Mouse (Mus musculus) midbrain, postnatal 0 days (tissue): ENCODE data around the gene Dupd1. TPM values are rescaled to one million over a fixed set of nuclear protein-coding genes. Genes with fewer than 3 reads are reported as not detected.

Experiments used
- ATAC-seq: fragments of 200-750 bp; cut with Nextera tagmentation; 2 replicates; pipeline ENCODE4 v1.8.0; 2017; ENCODE audit warnings: moderate number of reproducible peaks, mild to moderate bottlenecking, moderate TSS enrichment, moderate library complexity; ENCODE audit not compliant: low FRiP score
- DNase-seq: peaks from one replicate; pipeline ENCODE4 v3.0.0-alpha.2; 2015; ENCODE audit warnings: low spot score
- H3K27ac ChIP-seq: fragments of 300-500 bp; sonication (generic); 2 replicates; pipeline ENCODE4 v1.5.1; 2014; ENCODE audit warnings: low read depth, mild to moderate bottlenecking, low read length, mixed read lengths
- H3K27me3 ChIP-seq: fragments of 300-500 bp; sonication (generic); 2 replicates; pipeline ENCODE4 v1.6.1; 2014; ENCODE audit warnings: low read length, control low read depth, mixed read lengths; ENCODE audit not compliant: insufficient read depth
- H3K36me3 ChIP-seq: fragments of 300-500 bp; sonication (generic); 2 replicates; pipeline ENCODE4 v1.6.1; 2014; ENCODE audit warnings: low read length, control low read depth, mixed read lengths; ENCODE audit not compliant: insufficient read depth
- H3K4me1 ChIP-seq: fragments of 300-500 bp; sonication (generic); 2 replicates; pipeline ENCODE4 v1.6.1; 2014; ENCODE audit warnings: mild to moderate bottlenecking, control low read depth, antibody characterized with exemption, low read length, mixed read lengths; ENCODE audit not compliant: insufficient read depth
- H3K4me2 ChIP-seq: fragments of 300-500 bp; sonication (generic); 2 replicates; pipeline ENCODE4 v1.6.1; 2014; ENCODE audit warnings: low read depth, mild to moderate bottlenecking, low read length, mixed read lengths; ENCODE audit not compliant: poor library complexity, severe bottlenecking
- H3K4me3 ChIP-seq: fragments of 300-500 bp; sonication (generic); 2 replicates; pipeline ENCODE4 v1.5.1; 2014; ENCODE audit warnings: low read depth, mild to moderate bottlenecking, low read length, moderate library complexity
- H3K9ac ChIP-seq: fragments of 300-500 bp; sonication (generic); replicated peaks from 2 replicates; pipeline ENCODE4 v1.6.1; 2014; ENCODE audit warnings: mild to moderate bottlenecking, low read length, moderate library complexity, mixed read lengths; ENCODE audit not compliant: poor library complexity, severe bottlenecking
- H3K9me3 ChIP-seq: fragments of 300-500 bp; sonication (generic); 2 replicates; pipeline ENCODE4 v1.6.1; 2016; ENCODE audit warnings: low read length, control low read depth
- CTCF ChIP-seq: IDR thresholded peaks from 2 replicates; pipeline ENCODE4 v1.5.1; 2016; ENCODE audit warnings: antibody characterized with exemption, mild to moderate bottlenecking
- WGBS: fragments of 180-500 bp; shearing (Covaris S2); extraction: QIAGEN DNeasy Blood & Tissue Kit; methylation state at CpG from one replicate; pipeline ENCODE4 v1.1.7; 2014; 5-methylcytosine and 5-hydroxymethylcytosine counted together
- polyA plus RNA-seq: library from polyadenylated mRNA; unstranded; fragments of >200 nt; fragmentation: Nextera tagmentation; extraction: Ambion mirVana; gene quantifications from 2 replicates; pipeline ENCODE4 v1.2.1, GENCODE M21; 2015
- total RNA-seq: library from RNA; depleted of rRNA; stranded (reverse); fragments of >200 nt; gene quantifications from 2 replicates; pipeline ENCODE4 v1.2.3, GENCODE M21; 2014

Gene Dupd1
- total and polyA plus RNA-seq, 2 experiments from 2014 or later = 0.41 to 1.4 TPM

GRCm38 (mm10) chr14:21733131-21733905 lies 18.9 kb upstream of the Dupd1 start:
- no peaks in the 10 kb centered on the region for H3K9me3 ChIP-seq
- H3K27ac ChIP-seq = no peak overlapping the region
- no peaks in the 10 kb centered on the region for H3K36me3 ChIP-seq
- no peak for TF ChIP-seq CTCF
- DNase-seq (no peak), ATAC-seq (no peak)
- no peak overlapping the region for H3K4me3 ChIP-seq
- H3K27me3 ChIP-seq = no peaks in the 10 kb centered on the region
- no peak overlapping the region for H3K4me2 ChIP-seq
- 92% methylated on average over 15 of the region's 15 CpGs for WGBS
- H3K9ac ChIP-seq = no peak overlapping the region
- no peaks in the 10 kb centered on the region for H3K4me1 ChIP-seq

- no peak overlapping the region for H3K4me3 ChIP-seq
- H3K4me1 ChIP-seq = no peaks in the 10 kb centered on the region
- no peaks in the 10 kb centered on the region for H3K9me3 ChIP-seq
- no peaks in the 10 kb centered on the region for H3K27me3 ChIP-seq
- no peak overlapping the region for H3K27ac ChIP-seq
- no peak for TF ChIP-seq CTCF
- 95% methylated on average over 4 of the region's 4 CpGs for WGBS
- DNase-seq (no peak), ATAC-seq (no peak)
- H3K9ac ChIP-seq = no peak overlapping the region
- H3K4me2 ChIP-seq = no peak overlapping the region
- no peaks in the 10 kb centered on the region for H3K36me3 ChIP-seq
Measured at GRCm38 (mm10) chr14:21729936-21730335, 15.6 kb upstream of the Dupd1 start.

GRCm38 (mm10) chr14:21729031-21729732 lies 14.8 kb upstream of the Dupd1 start:
- Histone ChIP-seq H3K9ac (no peak overlapping the region), H3K36me3 (no peaks in the 10 kb centered on the region), H3K4me1 (no peaks in the 10 kb centered on the region), H3K9me3 (no peaks in the 10 kb centered on the region), H3K4me2 (no peak overlapping the region), H3K27me3 (no peaks in the 10 kb centered on the region), H3K4me3 (no peak overlapping the region), H3K27ac (no peak overlapping the region)
- no peak for DNase-seq
- 81% methylated on average over 6 of the region's 6 CpGs for WGBS
- no peak for TF ChIP-seq CTCF
- ATAC-seq = no peak

GRCm38 (mm10) chr14:21722021-21722698 lies 7.8 kb upstream of the Dupd1 start:
- Histone ChIP-seq H3K36me3 (no peaks in the 10 kb centered on the region), H3K4me3 (no peak overlapping the region), H3K27ac (no peak overlapping the region), H3K4me1 (no peaks in the 10 kb centered on the region), H3K4me2 (no peak overlapping the region), H3K9ac (no peak overlapping the region), H3K9me3 (no peaks in the 10 kb centered on the region), H3K27me3 (no peaks in the 10 kb centered on the region)
- DNase-seq (no peak), ATAC-seq (no peak)
- WGBS = 27% methylated on average over 8 of the region's 8 CpGs
- no peak for TF ChIP-seq CTCF

- DNase-seq (no peak), ATAC-seq (no peak)
- Histone ChIP-seq H3K4me3 (no peak overlapping the region), H3K27ac (no peak overlapping the region), H3K4me1 (no peaks in the 10 kb centered on the region), H3K4me2 (no peak overlapping the region), H3K27me3 (no peaks in the 10 kb centered on the region), H3K9me3 (no peaks in the 10 kb centered on the region), H3K36me3 (no peaks in the 10 kb centered on the region), H3K9ac (no peak overlapping the region)
- no peak for TF ChIP-seq CTCF
- 87% methylated on average over 4 of the region's 4 CpGs for WGBS
Measured at GRCm38 (mm10) chr14:21720430-21721205, 6.2 kb upstream of the Dupd1 start.
